8 mouse cellular contexts compared by ENCODE assay signal in the genomic region with DNA sequence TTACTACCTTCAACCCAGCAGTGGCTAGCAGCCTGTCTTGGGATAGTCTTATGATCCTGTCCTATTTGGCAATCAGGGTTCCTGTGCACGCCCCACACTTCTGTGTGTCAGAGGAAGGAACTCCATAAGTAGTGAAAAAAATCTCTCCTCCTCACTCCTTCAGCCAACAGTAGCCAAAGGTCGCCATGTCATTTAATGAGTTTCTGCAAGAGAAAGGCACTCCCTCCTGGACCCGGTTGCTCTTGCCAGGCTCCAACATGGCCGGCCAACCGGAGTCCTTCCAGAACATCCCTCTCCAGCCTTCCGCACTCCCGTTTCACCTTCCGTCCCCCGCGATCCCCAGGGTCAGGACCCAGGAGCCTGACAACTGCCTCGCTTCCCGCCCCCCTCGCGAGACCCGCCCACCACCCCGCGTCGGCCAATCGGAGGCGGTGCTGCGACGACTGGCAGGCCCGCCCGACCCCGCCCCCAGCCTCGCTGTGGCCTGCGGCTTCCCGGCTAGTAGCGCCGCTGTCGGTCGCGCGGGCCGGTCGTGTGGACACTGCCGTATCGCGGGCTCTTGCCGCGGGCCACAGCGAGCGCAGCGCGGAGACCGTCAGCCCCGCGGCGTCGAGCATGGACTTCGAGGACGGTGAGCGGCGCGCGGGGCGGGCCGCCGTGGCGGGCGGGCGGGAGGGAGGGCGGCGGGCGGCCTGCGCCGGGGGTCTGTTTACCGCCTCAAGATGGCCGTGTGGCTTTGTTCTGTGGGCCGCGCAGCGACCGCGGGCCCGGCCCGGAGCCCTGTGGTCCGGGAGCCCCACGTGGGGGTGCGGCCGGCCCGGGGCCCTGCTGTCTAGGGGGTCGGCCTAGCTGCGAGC. TPM values are rescaled to one million over a fixed set of nuclear protein-coding genes. Genes with fewer than 3 reads are reported as not detected.
DNase-seq lines count a peak whose midpoint lies in the region; ATAC-seq lines count a peak whose summit lies in the region.

Gene Zfp326 (plus strand): TSS at position 498 of the 857 bp plus-strand sequence.

- H3K4me1 ChIP-seq in brown adipose tissue, adult 24 weeks (ENCODE audit: control insufficient read depth, insufficient read depth, insufficient read length, low read length), result peaks cover 2% of the 10 kb centered on the region; the same call in 1 of the 2 replicates
- peaks cover 7 to 30% of the 10 kb centered on the region in 2 experiments for H3K4me1 ChIP-seq in heart, embryonic 14.5 days (ENCODE audit: control insufficient read depth in 2 of 2, insufficient read depth in 2 of 2, low read length in 2 of 2)
- peaks cover 50% of the 10 kb centered on the region for H3K4me1 ChIP-seq in liver, embryonic 13.5 days (replicated peaks)
- H3K4me1 ChIP-seq in stomach, embryonic 16.5 days (ENCODE audit: control insufficient read depth, insufficient read depth, low read length), result peaks cover 17% of the 10 kb centered on the region

- peak within 1 kb of the TSS; percentile 97 for H3K9ac ChIP-seq in heart, embryonic 14.5 days (ENCODE audit: low read length)
- peak within 1 kb of the TSS; percentile 92 for H3K9ac ChIP-seq in liver, embryonic 13.5 days
- H3K9ac ChIP-seq in stomach, embryonic 16.5 days (ENCODE audit: low read length), result peak within 1 kb of the TSS; percentile 100

- no peaks in the 10 kb centered on the region for H3K27me3 ChIP-seq in heart, embryonic 14.5 days (ENCODE audit: control insufficient read depth, insufficient read depth, low read length)
- H3K27me3 ChIP-seq in liver, embryonic 13.5 days, result peaks cover 10% of the 10 kb centered on the region
- H3K27me3 ChIP-seq in stomach, embryonic 16.5 days (ENCODE audit: control insufficient read depth, insufficient read depth, low read length), result no peaks in the 10 kb centered on the region

- peak; percentile 93 for ATAC-seq in heart, embryonic 14.5 days (ENCODE audit: insufficient number of reproducible peaks, insufficient read depth, low FRiP score, low read depth)
- ATAC-seq in liver, embryonic 13.5 days (ENCODE audit: low read depth), result peak; percentile 93
- peak; percentile 96 for ATAC-seq in stomach, embryonic 16.5 days (ENCODE audit: insufficient read depth, low FRiP score)

- peak; percentile 95 for DNase-seq in CD4-positive, CD25-positive, alpha-beta regulatory T cell, adult 2 months (ENCODE audit: low read depth, low spot score)
- peak; percentile 37 for DNase-seq in fat pad, adult 2 months (ENCODE audit: extremely low read depth, low read depth, low spot score)
- peak; percentile 95 for DNase-seq in kidney, postnatal 14 days
- DNase-seq in liver, embryonic 13.5 days, result peak; percentile 79
- peak; percentile 96 for DNase-seq in neural tube, embryonic 10.5 days (ENCODE audit: extremely low spot score, low spot score)

- peak within 1 kb of the TSS; percentile 78 for H3K4me2 ChIP-seq in heart, embryonic 14.5 days (ENCODE audit: low read length)
- H3K4me2 ChIP-seq in liver, embryonic 13.5 days, result peak within 1 kb of the TSS; percentile 98
- H3K4me2 ChIP-seq in stomach, embryonic 16.5 days (ENCODE audit: low read depth, low read length), result peak within 1 kb of the TSS; percentile 91

- peak within 1 kb of the TSS; percentile 69 for H3K4me3 ChIP-seq in brown adipose tissue, adult 24 weeks (ENCODE audit: insufficient read depth, low read depth, low read length)
- H3K4me3 ChIP-seq in heart, embryonic 14.5 days (ENCODE audit: control insufficient read depth in 1 of 2, insufficient read depth in 1 of 2, low read depth in 1 of 2, low read length in 2 of 2), result peak within 1 kb of the TSS; percentile 76 to 80
- peak within 1 kb of the TSS; percentile 87 for H3K4me3 ChIP-seq in liver, embryonic 13.5 days (replicated peaks)
- peak within 1 kb of the TSS; percentile 97 for H3K4me3 ChIP-seq in stomach, embryonic 16.5 days (replicated peaks; ENCODE audit: low read length)

- peak within 1 kb of the TSS; percentile 75 for H3K27ac ChIP-seq in brown adipose tissue, adult 24 weeks (replicated peaks; ENCODE audit: low read depth, low read length)
- H3K27ac ChIP-seq in heart, embryonic 14.5 days (replicated peaks in 1 of 2; ENCODE audit: control insufficient read depth in 1 of 2, insufficient read depth in 1 of 2, low read depth in 2 of 2, low read length in 2 of 2), result peak within 1 kb of the TSS; percentile 76 to 83
- peak within 1 kb of the TSS; percentile 70 for H3K27ac ChIP-seq in liver, embryonic 13.5 days
- H3K27ac ChIP-seq in stomach, embryonic 16.5 days (ENCODE audit: low read length), result peak within 1 kb of the TSS; percentile 86

- no peaks in the 10 kb centered on the region for H3K9me3 ChIP-seq in heart, embryonic 14.5 days (ENCODE audit: control insufficient read depth, low read length)
- H3K9me3 ChIP-seq in liver, embryonic 13.5 days (replicated peaks), result no peaks in the 10 kb centered on the region
- H3K9me3 ChIP-seq in stomach, embryonic 16.5 days (replicated peaks; ENCODE audit: control insufficient read depth, low read length), result no peaks in the 10 kb centered on the region

- under 1% methylated on average over 69 of the region's 83 CpGs for WGBS in heart, embryonic 14.5 days
- 1% methylated on average over 81 of the region's 83 CpGs for WGBS in liver, embryonic 13.5 days (ENCODE audit: insufficient replicate concordance)
- under 1% methylated on average over 63 of the region's 83 CpGs for WGBS in stomach, embryonic 16.5 days

- peaks cover 9% of the 10 kb centered on the region; the same call in 1 of the 2 replicates for H3K36me3 ChIP-seq in heart, embryonic 14.5 days (ENCODE audit: control insufficient read depth, insufficient read depth, low read length)
- H3K36me3 ChIP-seq in liver, embryonic 13.5 days, result peaks cover 5% of the 10 kb centered on the region; the same call in 1 of the 2 replicates
- H3K36me3 ChIP-seq in stomach, embryonic 16.5 days (ENCODE audit: control insufficient read depth, insufficient read depth, low read length), result no peaks in the 10 kb centered on the region

RNA-seq across cellular contexts. Expression of gene Zfp326, which starts in this region (rescaled TPM):
- polyA plus RNA-seq in brown adipose tissue, adult 24 weeks (2012; ENCODE audit: insufficient read depth, insufficient read length, missing spikeins), result 16.6 and 20.3 TPM in 2 replicates
- polyA plus RNA-seq in heart, embryonic 14.5 days (2014; fragmentation: Nextera tagmentation; extraction: Ambion mirVana), result 24.4 and 27.9 TPM in 2 replicates
- 8.5 and 9.9 TPM in 2 replicates for polyA plus RNA-seq in liver, embryonic 13.5 days (2015; fragmentation: Nextera tagmentation; extraction: Ambion mirVana)
- 28.1 and 31.6 TPM in 2 replicates for polyA plus RNA-seq in stomach, embryonic 16.5 days (2015; fragmentation: Nextera tagmentation; extraction: Ambion mirVana)

Comparison
In these comparisons a context has a peak if more than half of its experiments do, and no peak if none do; other contexts are left out.
1. Peak in every context shown above with its lines: DNase-seq, ATAC-seq, H3K4me3 ChIP-seq and H3K27ac ChIP-seq.
2. DNase-seq: peak in every context shown above with its lines; median percentile 96 in neural tube, embryonic 10.5 days; 95 in CD4-positive, CD25-positive, alpha-beta regulatory T cell, adult 2 months; 95 in kidney, postnatal 14 days; 79 in liver, embryonic 13.5 days; 37 in fat pad, adult 2 months.